Mouse (Mus musculus): ENCODE measurements at regions not wholly inside any gene's neighbourhood (a gene's known extent, or its start where the extent isn't known, plus 50 kb on each side); places are given as distances from the start of the nearest gene placed in this dataset.

DNA sequence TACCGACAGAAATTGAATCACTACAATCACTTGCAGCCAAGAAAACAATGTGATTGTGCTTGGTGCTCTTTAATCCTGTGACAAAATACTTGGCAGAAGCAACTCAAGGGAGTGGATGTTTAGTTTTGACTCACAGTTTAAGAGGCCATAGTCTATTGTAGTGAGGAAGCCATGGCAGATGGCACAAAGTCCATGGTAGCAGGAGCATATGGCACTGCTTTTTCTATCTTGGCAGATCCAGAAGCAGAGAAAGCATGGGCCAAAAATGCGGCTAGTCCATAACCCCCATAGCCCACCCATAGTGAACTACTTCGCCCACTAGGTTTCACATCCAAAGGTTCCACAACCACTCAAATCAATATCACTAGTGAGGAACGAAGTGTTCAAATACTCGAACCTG, 337.4 kb downstream of the Mllt3 start:
- TF ChIP-seq CTCF (IDR thresholded peaks at IDR 0.05; ENCODE audit: insufficient read depth, low read length) (no peak), POLR2A (IDR thresholded peaks at IDR 0.05; ENCODE audit: borderline replicate concordance, extremely low read depth, low read depth, low read length) (no peak)

Measured in lung, adult 2 months (tissue).